Mouse (Mus musculus) adipose tissue, adult 10 weeks (tissue): Measurements from ENCODE around the gene Drg2. TPM values are rescaled to one million over a fixed set of nuclear protein-coding genes. Genes with fewer than 3 reads are reported as not detected.

Source experiments
- polyA plus RNA-seq: library from polyadenylated mRNA; stranded (reverse); fragments of 350-450 nt; fragmentation: Illumina TruSeq; extraction: RNeasy Lipid Tissue Mini Kit (QIAGEN cat#74804); gene quantifications from one replicate; pipeline ENCODE4 v1.2.3, GENCODE M21; 2014; ENCODE audit warnings: low read depth, low replicate concordance

Drg2 gene
- 43.2 TPM for polyA plus RNA-seq

DNA sequence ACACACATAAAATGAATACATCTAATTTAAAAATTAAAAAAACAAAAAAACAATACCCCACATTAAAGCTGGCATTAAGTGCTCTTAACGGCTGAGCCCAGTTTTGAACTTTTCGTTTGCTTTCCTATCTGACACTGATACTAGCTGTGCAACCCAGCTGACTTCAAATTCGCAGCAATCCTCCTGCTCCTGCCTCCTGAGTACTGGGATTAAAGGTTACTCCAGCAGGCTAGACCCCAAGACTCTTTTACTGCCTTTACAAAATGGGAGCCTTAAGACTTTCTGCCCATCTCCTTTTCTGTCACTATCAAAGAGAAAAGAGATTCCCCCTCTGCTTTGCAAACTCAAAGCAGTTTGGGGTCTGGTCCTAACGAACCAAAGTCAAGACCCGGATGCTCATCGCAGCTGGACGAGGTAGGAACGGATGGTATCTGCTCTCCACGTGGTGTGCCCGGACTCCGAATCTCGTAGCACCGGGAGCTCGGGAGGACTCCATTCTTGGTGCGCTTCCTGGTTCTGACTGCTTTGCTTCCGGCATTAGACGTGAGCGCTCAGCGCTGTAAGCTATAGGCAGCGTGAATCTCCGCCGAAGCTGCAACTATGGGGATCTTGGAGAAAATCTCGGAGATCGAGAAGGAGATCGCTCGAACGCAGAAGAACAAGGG is at the start of gene Drg2:
Gene Drg2 (plus strand): TSS at position 512 of the 665 bp plus-strand sequence.

DNA sequence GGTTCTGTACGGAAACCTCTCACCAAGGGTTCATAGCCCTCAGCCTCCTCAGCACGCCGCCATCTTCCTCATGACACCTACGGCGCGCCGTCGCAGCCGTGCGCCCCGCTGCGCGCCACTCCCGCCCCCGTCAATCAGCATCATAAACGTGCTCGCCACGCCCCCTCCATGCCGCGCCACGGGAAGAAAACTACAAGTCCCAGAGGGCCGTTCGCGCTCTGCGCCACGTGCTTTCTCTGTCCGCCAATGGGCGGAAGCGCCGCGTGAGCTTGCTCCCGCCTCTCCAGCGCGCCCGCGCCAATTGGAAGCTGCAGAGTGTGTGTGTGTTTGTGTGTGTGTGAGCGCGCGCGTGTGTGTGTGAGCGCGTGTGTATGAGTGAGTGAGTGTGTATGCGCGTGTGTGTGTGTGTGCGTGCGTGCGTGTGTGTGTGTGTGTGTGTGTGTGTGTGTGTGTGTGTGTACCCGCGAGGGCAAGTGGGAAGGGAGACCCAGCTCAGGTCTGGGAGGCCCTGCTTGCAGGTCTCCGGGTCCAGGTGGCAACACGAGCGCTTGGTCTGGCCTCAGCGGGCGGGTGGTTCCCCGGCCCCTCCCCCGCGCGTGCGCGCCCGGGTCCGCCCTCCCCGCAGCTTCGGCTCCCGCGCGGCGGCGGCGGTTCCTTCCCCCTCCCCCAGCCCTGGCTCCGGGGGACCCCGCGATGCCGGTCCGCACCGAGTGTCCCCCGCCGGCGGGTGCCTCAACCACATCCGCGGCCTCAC is 37.3 kb upstream of the Drg2 start, which contains the start of gene Gid4:
Gene Gid4 (plus strand): TSS at position 183 of the 754 bp plus-strand sequence.

GRCm38 (mm10) chr11:60417717-60418472 is 36.5 kb upstream of the Drg2 start, which contains the start of gene Atpaf2:
TSS of gene Atpaf2 (minus strand) at chr11:60418457.

DNA sequence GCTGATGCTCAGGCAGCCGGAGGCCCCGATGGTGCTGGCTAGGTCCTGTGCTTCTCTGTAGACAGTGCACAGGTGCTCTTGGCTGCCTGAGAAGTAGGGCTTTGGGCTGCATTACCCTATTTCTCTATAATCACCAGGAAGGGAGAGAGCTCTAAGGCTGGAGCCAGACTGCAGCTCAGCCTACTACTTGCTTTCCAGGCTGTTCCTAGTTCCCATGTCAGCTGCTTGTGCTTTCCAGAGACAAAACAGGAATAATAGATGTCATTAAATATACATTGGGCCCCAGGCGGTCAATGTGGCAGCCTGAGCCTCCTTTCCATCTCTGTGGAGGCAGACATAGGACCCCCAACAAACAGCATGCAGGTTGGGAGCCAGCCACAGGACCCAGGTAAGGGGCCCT is 14.6 kb downstream of the Drg2 start, which contains the start of gene Myo15:
Gene Myo15 (plus strand): TSS at position 301 of the 400 bp plus-strand sequence.

Other genes starting within 250 kb of the Drg2 start
- 180 TPM for gene Srebf1, start 232.0 kb upstream of the Drg2 start, polyA plus RNA-seq
- gene Tom1l2, start 101.7 kb upstream of the Drg2 start, polyA plus RNA-seq: 54.7 TPM
- gene Drc3, start 101.3 kb upstream of the Drg2 start, polyA plus RNA-seq: 8.1 TPM
- 27.2 TPM for gene Gid4, start 37.4 kb upstream of the Drg2 start, polyA plus RNA-seq
- gene Atpaf2, start 36.1 kb upstream of the Drg2 start, polyA plus RNA-seq: 37.9 TPM
- gene Myo15, start 14.7 kb downstream of the Drg2 start, polyA plus RNA-seq: 0.19 TPM
- 38.5 TPM for gene Alkbh5, start 81.8 kb downstream of the Drg2 start, polyA plus RNA-seq
- gene Llgl1, start 245.1 kb downstream of the Drg2 start, polyA plus RNA-seq: 25.4 TPM